Comparison of ENCODE assay signal across 10 mouse cellular contexts in the genomic region with DNA sequence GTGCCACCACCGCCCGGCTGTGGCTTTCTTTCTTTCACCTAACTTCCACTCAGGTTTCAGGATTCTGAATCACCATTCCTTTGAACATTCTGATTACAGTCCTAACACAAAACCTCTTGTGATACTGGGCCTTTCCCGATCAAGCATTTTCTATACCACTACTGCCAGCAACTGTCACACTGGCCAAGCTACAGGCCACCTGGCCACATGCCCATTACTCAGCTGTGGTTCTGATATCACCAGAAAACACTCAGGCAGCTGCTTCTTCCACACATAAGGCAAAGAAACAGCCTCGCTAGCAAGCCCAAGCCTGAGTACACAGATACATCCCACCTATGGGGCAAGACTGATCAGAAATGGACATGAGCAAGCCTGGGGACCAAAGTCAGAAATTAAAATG.
DNase-seq lines count a peak whose midpoint lies in the region; ATAC-seq lines count a peak whose summit lies in the region.
"Had no signal": no experiment of that assay in that cellular context is flagged by ENCODE, and none has a peak within 500 bp of the region (broad histone marks: within the 10 kb centered on the region; RNA-seq: fewer than 3 reads in every experiment).

No protein-coding gene starts in this region.

- no peaks in the 10 kb centered on the region for H3K27me3 ChIP-seq in hindbrain, embryonic 16.5 days (replicated peaks; ENCODE audit: control insufficient read depth, insufficient read depth, low read length)
- H3K27me3 ChIP-seq in hindbrain, embryonic 13.5 days, result no peaks in the 10 kb centered on the region
- H3K27me3 ChIP-seq: heart, embryonic 13.5 days had no signal

- 88% methylated on average over 4 of the region's 4 CpGs for WGBS in hindbrain, embryonic 16.5 days
- WGBS in hindbrain, embryonic 13.5 days, result 93% methylated on average over 4 of the region's 4 CpGs

- no peak overlapping the region for H3K4me3 ChIP-seq in hindbrain, embryonic 16.5 days (ENCODE audit: low read length)
- H3K4me3 ChIP-seq in hindbrain, embryonic 13.5 days, result no peak overlapping the region
- H3K4me3 ChIP-seq: heart, embryonic 13.5 days; left cerebral cortex, adult 2 months had no signal

- no peak overlapping the region for H3K4me2 ChIP-seq in hindbrain, embryonic 16.5 days (ENCODE audit: low read length)
- no peak overlapping the region for H3K4me2 ChIP-seq in hindbrain, embryonic 13.5 days
- H3K4me2 ChIP-seq: heart, embryonic 13.5 days had no signal

- H3K9ac ChIP-seq in hindbrain, embryonic 16.5 days (ENCODE audit: low read depth, low read length), result no peak overlapping the region
- H3K9ac ChIP-seq in hindbrain, embryonic 13.5 days, result no peak overlapping the region
- H3K9ac ChIP-seq: heart, embryonic 13.5 days had no signal

- ATAC-seq in hindbrain, embryonic 16.5 days, result peak; percentile 43; the same call in 1 of the 2 replicates
- no peak for ATAC-seq in hindbrain, embryonic 13.5 days (ENCODE audit: low FRiP score)

- no peaks in the 10 kb centered on the region for H3K9me3 ChIP-seq in hindbrain, embryonic 16.5 days (ENCODE audit: control insufficient read depth, low read length)
- H3K9me3 ChIP-seq in hindbrain, embryonic 13.5 days, result no peaks in the 10 kb centered on the region
- H3K9me3 ChIP-seq: heart, embryonic 13.5 days had no signal

- no peak overlapping the region for H3K27ac ChIP-seq in hindbrain, embryonic 16.5 days (ENCODE audit: low read depth, low read length)
- H3K27ac ChIP-seq in hindbrain, embryonic 13.5 days, result no peak overlapping the region
- H3K27ac ChIP-seq: heart, embryonic 13.5 days; left cerebral cortex, adult 2 months had no signal

- no peaks in the 10 kb centered on the region for H3K36me3 ChIP-seq in hindbrain, embryonic 16.5 days (ENCODE audit: control insufficient read depth, insufficient read depth, low read length)
- H3K36me3 ChIP-seq in hindbrain, embryonic 13.5 days, result no peaks in the 10 kb centered on the region
- H3K36me3 ChIP-seq: heart, embryonic 13.5 days had no signal

- H3K4me1 ChIP-seq in hindbrain, embryonic 16.5 days (ENCODE audit: control insufficient read depth, insufficient read depth, low read depth, low read length), result no peaks in the 10 kb centered on the region
- H3K4me1 ChIP-seq in hindbrain, embryonic 13.5 days (replicated peaks), result no peaks in the 10 kb centered on the region

- peak; percentile 8 for DNase-seq in right cerebral cortex, postnatal 4 days
- no peak for DNase-seq in right cerebral cortex, postnatal 14 days
- peak; percentile 69 to 80 for DNase-seq in cerebellum, postnatal 10 days
- DNase-seq in frontal cortex, postnatal 36 days (ENCODE audit: low spot score in 2 of 2), result no peak
- DNase-seq in kidney, postnatal 25 days, result no peak
- DNase-seq: kidney, adult 2 months had no signal

Comparison
In these comparisons a context has a peak if more than half of its experiments do, and no peak if none do; other contexts are left out.
1. DNase-seq: peak in right cerebral cortex, postnatal 4 days (single experiment) and cerebellum, postnatal 10 days (2 of 2); none in right cerebral cortex, postnatal 14 days (single experiment), frontal cortex, postnatal 36 days (0 of 2) and kidney, postnatal 25 days (0 of 2).